Mouse (Mus musculus) hindbrain, embryonic 15.5 days (tissue): ENCODE measurements at regions not wholly inside any gene's neighbourhood (a gene's known extent, or its start where the extent isn't known, plus 50 kb on each side); places are given as distances from the start of the nearest gene placed in this dataset.

Source experiments
- ATAC-seq: fragments of 200-750 bp; cut with Nextera tagmentation; 2 replicates; pipeline ENCODE4 v1.8.0; 2017; ENCODE audit warnings: low read depth, moderate number of reproducible peaks, moderate TSS enrichment; ENCODE audit not compliant: low FRiP score
- H3K27ac ChIP-seq: fragments of 300-500 bp; sonication (generic); replicated peaks from 2 replicates; pipeline ENCODE4 v1.5.1; 2015; ENCODE audit warnings: mild to moderate bottlenecking, inconsistent platforms
- H3K27me3 ChIP-seq: fragments of 300-500 bp; sonication (generic); 2 replicates; pipeline ENCODE4 v1.6.1; 2015; ENCODE audit warnings: control low read depth, inconsistent platforms
- H3K36me3 ChIP-seq: fragments of 300-500 bp; sonication (generic); 2 replicates; pipeline ENCODE4 v1.6.1; 2015; ENCODE audit warnings: control low read depth, inconsistent platforms
- H3K4me1 ChIP-seq: fragments of 300-500 bp; sonication (generic); replicated peaks from 2 replicates; pipeline ENCODE4 v1.6.1; 2015; ENCODE audit warnings: control low read depth, inconsistent platforms
- H3K4me2 ChIP-seq: fragments of 300-500 bp; sonication (generic); 2 replicates; pipeline ENCODE4 v1.6.1; 2015; ENCODE audit warnings: moderate library complexity, mild to moderate bottlenecking, inconsistent platforms
- H3K4me3 ChIP-seq: fragments of 300-500 bp; sonication (generic); 2 replicates; pipeline ENCODE4 v1.5.1; 2015; ENCODE audit warnings: mild to moderate bottlenecking, inconsistent platforms
- H3K9ac ChIP-seq: fragments of 300-500 bp; sonication (generic); 2 replicates; pipeline ENCODE4 v1.6.1; 2015; ENCODE audit warnings: inconsistent platforms
- H3K9me3 ChIP-seq: fragments of 300-500 bp; sonication (generic); 2 replicates; pipeline ENCODE4 v1.6.1; 2016; ENCODE audit warnings: control low read depth, inconsistent platforms
- WGBS: fragments of 180-500 bp; shearing (Covaris S2); methylation state at CpG from one replicate; pipeline ENCODE4 v1.1.7; 2015; 5-methylcytosine and 5-hydroxymethylcytosine counted together

DNA sequence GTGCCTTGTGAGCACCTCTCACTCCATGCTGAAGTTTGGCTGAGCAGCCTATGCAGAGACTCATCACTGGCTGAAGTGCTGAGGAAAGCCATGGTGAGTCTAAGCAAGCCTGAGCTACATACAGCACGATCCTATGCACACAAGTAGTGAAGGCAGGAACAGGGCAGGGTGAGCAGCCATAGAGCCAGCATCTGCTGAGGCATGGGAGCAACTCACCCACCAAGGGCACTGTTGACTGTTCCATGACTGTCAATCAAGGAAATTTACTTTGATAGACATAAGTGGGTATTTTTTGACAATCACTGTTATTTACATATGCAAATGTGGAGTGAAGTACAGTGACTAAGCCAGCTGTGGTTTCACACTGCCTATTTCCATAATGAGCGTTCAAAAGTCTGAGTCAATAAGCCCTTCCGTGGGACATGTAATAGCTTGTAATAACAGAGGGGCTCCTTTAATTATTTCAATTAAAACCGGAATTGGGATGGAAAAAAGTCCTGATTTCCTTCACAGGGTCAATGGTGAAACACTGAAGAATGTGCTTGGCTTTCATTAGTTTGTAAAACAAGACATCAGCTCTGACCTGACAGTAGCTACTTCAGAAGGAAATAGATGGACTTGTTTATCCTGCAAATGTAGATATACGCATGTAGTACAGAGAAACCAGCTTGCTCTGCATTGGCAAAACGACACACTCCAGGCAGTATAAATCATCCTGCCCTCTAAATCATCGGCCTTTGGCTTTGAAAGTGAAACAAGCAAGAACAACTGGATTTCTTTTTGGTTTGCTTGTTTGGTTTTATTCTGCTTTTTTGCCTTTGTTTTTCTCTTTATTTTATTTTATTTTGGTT is 62.1 kb downstream of the Tuba3b start:
- no peak overlapping the region for H3K27ac ChIP-seq
- no peak overlapping the region for H3K4me2 ChIP-seq
- no peaks in the 10 kb centered on the region for H3K9me3 ChIP-seq
- H3K4me3 ChIP-seq: no peak overlapping the region
- no peak overlapping the region for H3K9ac ChIP-seq
- ATAC-seq: peak; percentile 27; the same call in 1 of the 2 replicates
- H3K4me1 ChIP-seq: no peaks in the 10 kb centered on the region
- 66% methylated on average over 7 of the region's 7 CpGs for WGBS
- no peaks in the 10 kb centered on the region for H3K36me3 ChIP-seq
- no peaks in the 10 kb centered on the region for H3K27me3 ChIP-seq

DNA sequence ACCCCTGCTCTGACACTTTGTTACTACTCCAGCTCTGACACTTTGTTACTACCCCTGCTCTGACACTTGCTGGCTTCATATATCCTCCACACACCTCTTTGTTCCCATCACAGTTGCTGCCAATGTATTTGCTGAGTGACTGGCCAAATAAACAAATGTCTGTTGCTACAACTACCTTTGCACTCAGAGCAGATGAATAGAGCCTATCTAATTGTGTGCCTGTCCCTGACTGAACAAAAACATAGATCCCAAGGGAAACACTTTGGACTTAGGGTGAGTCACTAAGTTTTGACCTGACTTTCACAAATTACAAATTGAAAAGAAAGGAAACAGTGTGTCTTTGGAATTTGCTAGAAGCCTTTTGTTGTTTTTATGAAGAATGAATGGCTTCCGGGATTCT is 64.0 kb downstream of the Tuba3b start:
- H3K27me3 ChIP-seq: no peaks in the 10 kb centered on the region
- H3K4me2 ChIP-seq: no peak overlapping the region
- no peak for ATAC-seq
- H3K9me3 ChIP-seq: no peaks in the 10 kb centered on the region
- no peak overlapping the region for H3K9ac ChIP-seq
- H3K4me3 ChIP-seq: no peak overlapping the region
- peaks cover 5% of the 10 kb centered on the region; the same call in 1 of the 2 replicates for H3K4me1 ChIP-seq
- H3K36me3 ChIP-seq: no peaks in the 10 kb centered on the region
- H3K27ac ChIP-seq: no peak overlapping the region
- WGBS: 65% methylated on average over 1 of the region's 1 CpGs

DNA sequence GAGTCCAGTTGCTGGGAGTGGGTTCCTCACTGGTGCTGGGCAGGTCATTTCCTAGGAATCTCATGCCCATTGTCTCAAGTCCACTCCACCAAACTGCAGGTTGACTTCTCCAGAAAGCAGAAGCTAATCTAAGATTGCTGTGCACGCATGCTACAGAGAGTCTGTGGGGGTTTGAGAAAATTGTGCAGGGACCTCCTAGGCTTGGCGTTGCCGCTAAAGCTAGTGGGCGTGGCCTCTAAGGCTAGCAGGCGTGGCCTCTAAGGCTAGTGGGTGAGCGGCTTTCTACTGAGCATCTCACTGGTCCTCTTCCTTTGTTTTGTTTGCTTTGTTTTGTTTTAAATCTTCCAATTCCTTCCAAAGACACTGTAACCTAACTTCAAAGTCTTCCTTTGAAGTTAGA is 59.5 kb upstream of the Rassf8 start:
- Histone ChIP-seq H3K4me2 (no peak overlapping the region), H3K27me3 (no peaks in the 10 kb centered on the region), H3K36me3 (no peaks in the 10 kb centered on the region), H3K9ac (no peak overlapping the region), H3K4me1 (peaks cover 9% of the 10 kb centered on the region; the same call in 1 of the 2 replicates), H3K27ac (no peak overlapping the region), H3K4me3 (no peak overlapping the region), H3K9me3 (no peaks in the 10 kb centered on the region)
- no peak for ATAC-seq
- WGBS: 49% methylated on average over 6 of the region's 6 CpGs

DNA sequence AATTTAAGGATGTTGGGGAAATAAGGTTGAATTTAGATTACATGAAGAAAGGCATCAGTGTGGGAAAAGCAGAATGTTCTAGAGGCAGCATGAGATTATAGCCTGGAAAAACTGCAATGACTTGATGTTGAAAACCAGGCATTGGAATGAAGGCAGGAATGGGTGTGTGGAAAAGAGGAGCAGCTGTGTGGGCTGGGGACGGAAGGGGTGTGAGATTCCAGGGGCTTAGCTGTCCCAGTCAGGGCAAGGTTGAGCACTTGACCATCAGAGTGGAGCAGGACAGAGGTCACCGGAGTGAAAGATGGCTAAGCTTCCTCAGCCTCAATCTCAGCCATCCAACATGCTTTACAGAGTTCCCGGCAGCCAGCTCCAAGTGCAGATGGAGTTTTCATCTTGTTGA is 54.9 kb upstream of the Rassf8 start:
- Histone ChIP-seq H3K27ac (no peak overlapping the region), H3K9me3 (no peaks in the 10 kb centered on the region), H3K4me3 (no peak overlapping the region), H3K27me3 (no peaks in the 10 kb centered on the region), H3K9ac (no peak overlapping the region), H3K36me3 (no peaks in the 10 kb centered on the region), H3K4me1 (no peaks in the 10 kb centered on the region), H3K4me2 (no peak overlapping the region)
- ATAC-seq: no peak
- WGBS: 63% methylated on average over 3 of the region's 3 CpGs

DNA sequence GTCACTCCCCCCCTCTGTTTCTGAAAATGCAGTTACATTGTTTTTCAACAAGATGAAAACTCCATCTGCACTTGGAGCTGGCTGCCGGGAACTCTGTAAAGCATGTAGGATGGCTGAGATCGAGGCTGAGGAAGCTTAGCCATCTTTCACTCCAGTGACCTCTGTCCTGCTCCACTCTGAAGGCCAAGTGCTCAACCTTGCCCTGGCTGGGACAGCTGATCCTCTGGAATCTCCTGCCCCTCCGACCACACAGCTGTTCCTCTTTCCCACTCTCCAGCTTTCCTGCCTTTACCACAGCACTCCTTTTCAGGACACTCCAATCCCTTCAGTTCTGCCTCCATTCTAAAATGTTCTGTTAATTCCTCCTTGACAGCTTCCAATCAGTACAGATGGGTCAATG is 51.7 kb upstream of the Rassf8 start:
- Histone ChIP-seq H3K4me3 (no peak overlapping the region), H3K27ac (no peak overlapping the region), H3K9ac (no peak overlapping the region), H3K27me3 (no peaks in the 10 kb centered on the region), H3K4me2 (no peak overlapping the region), H3K4me1 (no peaks in the 10 kb centered on the region), H3K36me3 (no peaks in the 10 kb centered on the region), H3K9me3 (no peaks in the 10 kb centered on the region)
- 78% methylated on average over 3 of the region's 3 CpGs for WGBS
- no peak for ATAC-seq
